ENCODE assay signal across 24 mouse cellular contexts in genomic region chr6:30695124-30695523, GRCm38 (mm10). TPM values are rescaled to one million over a fixed set of nuclear protein-coding genes. Genes with fewer than 3 reads are reported as not detected.
DNase-seq lines count a peak whose midpoint lies in the region; ATAC-seq lines count a peak whose summit lies in the region.
"Had no signal": no experiment of that assay in that cellular context is flagged by ENCODE, and none has a peak within 500 bp of the region (broad histone marks: within the 10 kb centered on the region; RNA-seq: fewer than 3 reads in every experiment).

No protein-coding gene starts in this region.

- H3K36me3 ChIP-seq in forebrain, embryonic 13.5 days (ENCODE audit: poor library complexity, severe bottlenecking): no peaks in the 10 kb centered on the region
- H3K36me3 ChIP-seq in midbrain, embryonic 14.5 days (ENCODE audit: control insufficient read depth, insufficient read depth, low read length): no peaks in the 10 kb centered on the region
- H3K36me3 ChIP-seq in neural tube, embryonic 15.5 days: no peaks in the 10 kb centered on the region
- H3K36me3 ChIP-seq: embryonic facial prominence, embryonic 13.5 days; hindbrain, embryonic 15.5 days; intestine, embryonic 15.5 days; liver, embryonic 13.5 days had no signal

- peaks cover 22% of the 10 kb centered on the region for H3K4me1 ChIP-seq in forebrain, embryonic 13.5 days
- H3K4me1 ChIP-seq in midbrain, embryonic 14.5 days (ENCODE audit: control insufficient read depth, insufficient read depth, low read length): peaks cover 10% of the 10 kb centered on the region
- H3K4me1 ChIP-seq in neural tube, embryonic 15.5 days: peaks cover 15% of the 10 kb centered on the region

- H3K9ac ChIP-seq in forebrain, embryonic 13.5 days: no peak overlapping the region
- no peak overlapping the region for H3K9ac ChIP-seq in midbrain, embryonic 14.5 days (replicated peaks; ENCODE audit: low read length)
- H3K9ac ChIP-seq in neural tube, embryonic 15.5 days (replicated peaks): no peak overlapping the region
- H3K9ac ChIP-seq: embryonic facial prominence, embryonic 13.5 days; hindbrain, embryonic 15.5 days; intestine, embryonic 15.5 days; liver, embryonic 13.5 days; lung, embryonic 14.5 days had no signal

- intact Hi-C loops in heart, postnatal 10 days (cut with DNase I): no loop called here

- no peaks in the 10 kb centered on the region for H3K27me3 ChIP-seq in forebrain, embryonic 13.5 days
- H3K27me3 ChIP-seq in midbrain, embryonic 14.5 days (ENCODE audit: control insufficient read depth, insufficient read depth, low read length): no peaks in the 10 kb centered on the region
- H3K27me3 ChIP-seq in neural tube, embryonic 15.5 days (replicated peaks): no peaks in the 10 kb centered on the region
- H3K27me3 ChIP-seq: embryonic facial prominence, embryonic 13.5 days; hindbrain, embryonic 15.5 days; intestine, embryonic 15.5 days; liver, embryonic 13.5 days had no signal

- DNase-seq in heart, adult 11 months: peak; percentile 82
- no peak for DNase-seq in heart, postnatal 10 days
- peak; percentile 32 for DNase-seq in ZHBTc4 (ENCODE audit: low read depth, low spot score)
- no peak for DNase-seq in midbrain, embryonic 14.5 days
- no peak for DNase-seq in spleen, postnatal 36 days (ENCODE audit: low spot score in 2 of 2)
- DNase-seq: adrenal gland, postnatal 25 days; gastrocnemius, postnatal 25 days; heart, postnatal 14 days; kidney, adult 9 months; kidney, postnatal 36 days; left cerebral cortex, postnatal 4 days; liver, embryonic 13.5 days; lung, embryonic 14.5 days; lung, postnatal 36 days; right cerebral cortex, postnatal 25 days had no signal

- H3K4me2 ChIP-seq in forebrain, embryonic 13.5 days: no peak overlapping the region
- H3K4me2 ChIP-seq in midbrain, embryonic 14.5 days (ENCODE audit: low read length): no peak overlapping the region
- no peak overlapping the region for H3K4me2 ChIP-seq in neural tube, embryonic 15.5 days
- H3K4me2 ChIP-seq: embryonic facial prominence, embryonic 13.5 days; heart, embryonic 11.5 days; intestine, embryonic 15.5 days; liver, embryonic 13.5 days; lung, embryonic 14.5 days had no signal

- peak overlapping the region; percentile 94; the same call in 1 of the 2 replicates for H3K27ac ChIP-seq in forebrain, embryonic 13.5 days
- H3K27ac ChIP-seq in midbrain, embryonic 14.5 days (replicated peaks; ENCODE audit: low read depth, low read length): 0 out of 2 replicates have a peak overlapping the region, but pooled peaks have one; percentile 74
- H3K27ac ChIP-seq in neural tube, embryonic 15.5 days (replicated peaks): no peak overlapping the region
- H3K27ac ChIP-seq: embryonic facial prominence, embryonic 13.5 days; intestine, embryonic 15.5 days; liver, embryonic 13.5 days had no signal

- H3K9me3 ChIP-seq in forebrain, embryonic 13.5 days (replicated peaks): no peaks in the 10 kb centered on the region
- H3K9me3 ChIP-seq in midbrain, embryonic 14.5 days (ENCODE audit: control insufficient read depth, low read length): no peaks in the 10 kb centered on the region
- H3K9me3 ChIP-seq in neural tube, embryonic 15.5 days (replicated peaks): no peaks in the 10 kb centered on the region
- H3K9me3 ChIP-seq: embryonic facial prominence, embryonic 13.5 days; G1E; hindbrain, embryonic 15.5 days; intestine, embryonic 15.5 days; liver, embryonic 13.5 days had no signal

- 92% methylated on average over 8 of the region's 8 CpGs for WGBS in forebrain, embryonic 13.5 days
- 93% methylated on average over 8 of the region's 8 CpGs for WGBS in midbrain, embryonic 14.5 days
- 90% methylated on average over 8 of the region's 8 CpGs for WGBS in neural tube, embryonic 15.5 days

- no peak for ATAC-seq in forebrain, embryonic 13.5 days
- no peak for ATAC-seq in midbrain, embryonic 14.5 days (ENCODE audit: low FRiP score, low TSS enrichment)
- no peak for ATAC-seq in neural tube, embryonic 15.5 days (ENCODE audit: low FRiP score)
- ATAC-seq: intestine, embryonic 15.5 days had no signal

- no peak overlapping the region for H3K4me3 ChIP-seq in forebrain, embryonic 13.5 days
- H3K4me3 ChIP-seq in midbrain, embryonic 14.5 days (replicated peaks; ENCODE audit: low read depth, low read length): no peak overlapping the region
- H3K4me3 ChIP-seq in neural tube, embryonic 15.5 days (replicated peaks): no peak overlapping the region
- H3K4me3 ChIP-seq: embryonic facial prominence, embryonic 13.5 days; hindbrain, embryonic 15.5 days; intestine, embryonic 15.5 days; liver, embryonic 13.5 days had no signal

RNA-seq across cellular contexts. Expression of gene Cep41, which starts 1.6 kb away (rescaled TPM):
- total RNA-seq in heart, postnatal 10 days (2021): 1 to 10 TPM; 2.3 to 4.1 TPM
- polyA plus RNA-seq in forebrain, embryonic 13.5 days (2015; fragmentation: Nextera tagmentation; extraction: Ambion mirVana): 19.5 and 19.6 TPM in 2 replicates
- 13.3 and 14.2 TPM in 2 replicates for polyA plus RNA-seq in midbrain, embryonic 14.5 days (2014; fragmentation: Nextera tagmentation; extraction: Ambion mirVana)
- 10.7 and 11.6 TPM in 2 replicates for polyA plus RNA-seq in neural tube, embryonic 15.5 days (2015; fragmentation: Nextera tagmentation; extraction: Ambion mirVana)

RNA-seq across cellular contexts. Expression of gene Mest, which starts 28.2 kb away (rescaled TPM):
- 100 to 1,000 TPM; 192 to 215 TPM for total RNA-seq in heart, postnatal 10 days (2021)
- polyA plus RNA-seq in forebrain, embryonic 13.5 days (2015; fragmentation: Nextera tagmentation; extraction: Ambion mirVana): 443 and 547 TPM in 2 replicates
- polyA plus RNA-seq in midbrain, embryonic 14.5 days (2014; fragmentation: Nextera tagmentation; extraction: Ambion mirVana): 297 and 402 TPM in 2 replicates
- 378 and 417 TPM in 2 replicates for polyA plus RNA-seq in neural tube, embryonic 15.5 days (2015; fragmentation: Nextera tagmentation; extraction: Ambion mirVana)

RNA-seq across cellular contexts. Expression of gene Cpa1, which starts 56.1 kb away (rescaled TPM):
- total RNA-seq in heart, postnatal 10 days (2021): 1 to 10 TPM; 3.2 to 3.4 TPM
- polyA plus RNA-seq in forebrain, embryonic 13.5 days (2015; fragmentation: Nextera tagmentation; extraction: Ambion mirVana): 0.96 and 1.3 TPM in 2 replicates
- polyA plus RNA-seq in midbrain, embryonic 14.5 days (2014; fragmentation: Nextera tagmentation; extraction: Ambion mirVana): 0.50 and 0.61 TPM in 2 replicates
- polyA plus RNA-seq in neural tube, embryonic 15.5 days (2015; fragmentation: Nextera tagmentation; extraction: Ambion mirVana): 0.50 and 7.6 TPM in 2 replicates
- total RNA-seq: adrenal gland, postnatal 25 days; G1E; gastrocnemius, postnatal 25 days; left cerebral cortex, adult 18-20 months; left cerebral cortex, postnatal 4 days had no signal
- polyA plus RNA-seq: cerebellum, adult 2 months; G1E had no signal

Comparison
In these comparisons a context has a peak if more than half of its experiments do, and no peak if none do; other contexts are left out.
1. DNase-seq: peak in heart, adult 11 months (single experiment) and ZHBTc4 (single experiment); none in heart, postnatal 10 days (0 of 2), midbrain, embryonic 14.5 days (single experiment) and spleen, postnatal 36 days (0 of 2).